Mouse (Mus musculus) hindbrain, embryonic 10.5 days (tissue): ENCODE measurements around the gene Myo1e. TPM values are rescaled to one million over a fixed set of nuclear protein-coding genes. Genes with fewer than 3 reads are reported as not detected.

ENCODE experiments used
- DNase-seq: peaks from one replicate; pipeline ENCODE4 v3.0.0-alpha.2; 2017; ENCODE audit warnings: low spot score
- H3K27ac ChIP-seq: fragments of 300-500 bp; sonication (generic); 2 replicates; pipeline ENCODE4 v1.5.1; 2016; ENCODE audit warnings: mild to moderate bottlenecking, moderate library complexity
- H3K27me3 ChIP-seq: fragments of 300-500 bp; sonication (generic); 2 replicates; pipeline ENCODE4 v1.6.1; 2016; ENCODE audit warnings: mild to moderate bottlenecking; ENCODE audit not compliant: poor library complexity, insufficient read depth, severe bottlenecking
- H3K36me3 ChIP-seq: fragments of 300-500 bp; sonication (generic); 2 replicates; pipeline ENCODE4 v1.6.1; 2016; ENCODE audit warnings: mild to moderate bottlenecking, moderate library complexity
- H3K4me1 ChIP-seq: fragments of 300-500 bp; sonication (generic); replicated peaks from 2 replicates; pipeline ENCODE4 v1.6.1; 2016; ENCODE audit warnings: mild to moderate bottlenecking
- H3K4me3 ChIP-seq: fragments of 300-500 bp; sonication (generic); 2 replicates; pipeline ENCODE4 v1.5.1; 2016; ENCODE audit warnings: mild to moderate bottlenecking, moderate library complexity
- H3K9me3 ChIP-seq: fragments of 300-500 bp; sonication (generic); 2 replicates; pipeline ENCODE4 v1.6.1; 2016; ENCODE audit warnings: mild to moderate bottlenecking, moderate library complexity
- WGBS: fragments of 180-500 bp; shearing (Covaris S2); methylation state at CpG from one replicate; pipeline ENCODE4 v1.1.7; 2016; 5-methylcytosine and 5-hydroxymethylcytosine counted together
- polyA plus RNA-seq: library from polyadenylated mRNA; unstranded; fragments of >200 nt; fragmentation: Nextera tagmentation; extraction: Ambion mirVana; gene quantifications from 2 replicates; pipeline ENCODE4 v1.2.1, GENCODE M21; 2016

Myo1e gene
- polyA plus RNA-seq, 1 experiment from 2014 or later, result 12.6 TPM

DNA sequence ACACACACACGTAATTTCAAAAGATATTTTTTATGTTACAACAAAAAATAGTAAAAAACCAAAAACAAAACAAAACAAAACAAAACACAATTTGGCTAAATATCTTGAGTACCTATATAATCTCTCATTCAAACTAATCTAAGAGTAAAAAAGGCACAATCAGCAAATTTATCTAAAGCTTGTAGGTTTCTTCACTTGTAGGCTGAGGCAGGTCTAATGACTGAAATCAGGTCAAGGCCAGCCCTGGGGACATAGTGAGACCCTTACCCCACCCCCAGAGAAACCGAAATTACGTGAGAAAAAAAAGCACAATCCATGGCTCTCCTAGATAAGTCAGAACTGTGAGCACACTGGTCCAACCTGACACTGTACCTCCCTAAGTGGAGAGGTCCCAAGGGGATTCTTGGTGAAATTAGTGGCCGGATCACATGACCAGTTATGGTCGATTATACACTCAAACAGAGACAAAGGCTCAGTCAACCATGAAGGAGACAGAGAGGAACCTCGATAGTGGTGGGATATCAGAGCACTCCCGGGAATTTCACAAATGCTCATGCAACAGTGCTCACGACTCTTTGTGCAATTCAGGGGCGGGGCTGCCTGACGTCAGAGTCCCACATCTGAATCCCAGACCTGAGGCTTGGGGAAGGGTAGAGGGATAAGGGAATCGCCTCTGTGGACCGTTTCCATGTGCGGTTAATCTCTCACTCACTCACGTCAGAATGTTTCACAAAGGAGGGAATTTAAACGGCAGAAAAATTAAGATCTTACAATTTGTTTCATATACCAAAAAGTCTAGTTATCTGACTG lies 3.7 kb upstream of the Myo1e start:
- Histone ChIP-seq H3K27ac (no peak overlapping the region), H3K27me3 (peaks cover 7% of the 10 kb centered on the region), H3K4me3 (no peak overlapping the region), H3K36me3 (no peaks in the 10 kb centered on the region), H3K9me3 (no peaks in the 10 kb centered on the region), H3K4me1 (peaks cover 21% of the 10 kb centered on the region)
- 58% methylated on average over 15 of the region's 15 CpGs for WGBS
- DNase-seq, result no peak

DNA sequence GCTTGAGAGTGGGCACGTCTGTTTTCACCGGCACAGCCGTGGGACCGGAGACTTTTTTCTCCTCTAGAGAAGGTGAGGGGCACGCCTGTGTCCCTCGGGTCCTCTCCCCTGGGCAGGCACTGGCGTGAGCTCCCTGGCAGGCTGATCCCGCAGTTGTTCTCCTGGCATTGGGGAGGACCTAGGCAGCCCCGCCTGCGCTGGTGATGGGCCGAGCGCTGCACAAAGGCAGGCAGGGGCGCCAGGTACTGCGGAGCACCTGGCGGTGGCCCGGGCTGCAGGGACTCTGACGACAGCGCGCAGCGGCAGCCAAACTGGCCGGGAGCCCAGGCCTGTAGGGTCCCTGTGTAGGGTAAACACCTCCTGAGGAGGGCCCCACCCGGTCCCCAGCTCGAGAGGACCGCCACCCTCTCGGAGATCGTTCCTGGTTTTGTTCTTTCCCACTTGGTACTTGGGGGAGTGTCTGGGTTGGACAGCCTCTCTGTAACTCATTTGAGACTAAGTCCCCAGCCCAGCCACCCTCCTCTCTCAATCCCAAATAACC lies 901 bp downstream of the Myo1e start:
- WGBS, result under 1% methylated on average over 26 of the region's 26 CpGs
- no peaks in the 10 kb centered on the region for H3K36me3 ChIP-seq
- DNase-seq, result peak; percentile 49
- peak overlapping the region; percentile 86 for H3K4me3 ChIP-seq
- peak overlapping the region; percentile 88 for H3K27ac ChIP-seq
- H3K4me1 ChIP-seq, result peaks cover 37% of the 10 kb centered on the region
- no peaks in the 10 kb centered on the region for H3K9me3 ChIP-seq
- H3K27me3 ChIP-seq, result peaks cover 11% of the 10 kb centered on the region

DNA sequence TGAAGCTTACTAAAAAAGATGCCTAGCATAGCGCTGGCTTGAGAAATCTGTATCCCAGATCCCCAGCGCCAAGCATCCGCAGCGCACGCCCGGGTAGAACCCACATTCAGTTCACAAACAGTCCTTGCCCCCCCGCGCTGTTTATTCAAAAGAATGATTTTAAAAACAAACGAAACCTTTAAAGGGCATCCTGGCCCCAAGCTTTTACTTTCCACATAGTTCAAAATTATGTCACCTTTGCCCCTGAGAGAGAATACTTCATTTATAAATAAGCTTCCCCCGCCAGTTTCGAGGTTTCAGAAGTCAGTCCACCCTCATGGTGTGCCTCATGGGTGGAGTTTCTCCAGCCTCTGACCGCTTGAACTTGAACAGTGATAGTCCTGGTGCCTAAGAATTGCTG lies 1.6 kb downstream of the Myo1e start:
- Histone ChIP-seq H3K36me3 (no peaks in the 10 kb centered on the region), H3K27ac (no peak overlapping the region), H3K4me1 (peaks cover 33% of the 10 kb centered on the region), H3K9me3 (no peaks in the 10 kb centered on the region), H3K27me3 (peaks cover 11% of the 10 kb centered on the region), H3K4me3 (peak overlapping the region; percentile 86)
- 17% methylated on average over 12 of the region's 12 CpGs for WGBS
- DNase-seq, result no peak

DNA sequence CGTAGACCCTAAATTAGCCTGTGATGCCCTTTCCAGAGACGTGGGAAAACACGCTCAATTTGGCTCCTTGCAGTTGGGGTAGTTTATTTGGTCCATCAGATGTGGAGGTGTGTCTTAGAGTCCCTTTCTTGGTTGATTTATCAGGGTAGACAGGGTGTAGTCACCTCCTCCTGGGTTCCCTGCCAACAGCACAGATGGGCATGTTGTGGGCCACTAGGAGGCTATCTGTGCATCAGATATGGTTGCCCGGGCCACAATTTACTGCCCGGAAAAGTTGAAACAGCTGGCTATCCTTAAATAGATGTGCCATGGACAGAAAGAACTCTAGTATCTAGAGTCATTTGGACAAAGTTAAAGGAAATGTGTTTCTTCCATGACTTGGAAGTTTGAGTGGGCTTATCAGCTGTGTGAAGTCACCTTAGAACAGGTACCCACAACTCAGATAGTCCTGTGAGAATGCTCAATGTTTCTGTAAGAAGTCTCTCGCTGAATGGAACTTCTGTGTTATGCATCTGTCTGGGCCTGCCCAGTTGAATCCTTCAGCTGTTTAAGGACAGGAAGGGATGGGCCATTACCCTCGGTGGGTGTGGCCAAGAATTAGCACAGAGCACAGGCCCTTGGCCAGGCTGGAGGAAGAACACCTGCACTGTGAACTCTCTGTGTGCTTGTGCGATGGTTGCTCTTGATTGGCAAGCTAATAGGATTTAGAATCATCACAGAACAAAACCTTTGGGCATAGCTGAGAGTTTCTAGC lies 2.3 kb downstream of the Myo1e start:
- WGBS, result 81% methylated on average over 8 of the region's 8 CpGs
- no peak overlapping the region for H3K4me3 ChIP-seq
- no peak for DNase-seq

DNA sequence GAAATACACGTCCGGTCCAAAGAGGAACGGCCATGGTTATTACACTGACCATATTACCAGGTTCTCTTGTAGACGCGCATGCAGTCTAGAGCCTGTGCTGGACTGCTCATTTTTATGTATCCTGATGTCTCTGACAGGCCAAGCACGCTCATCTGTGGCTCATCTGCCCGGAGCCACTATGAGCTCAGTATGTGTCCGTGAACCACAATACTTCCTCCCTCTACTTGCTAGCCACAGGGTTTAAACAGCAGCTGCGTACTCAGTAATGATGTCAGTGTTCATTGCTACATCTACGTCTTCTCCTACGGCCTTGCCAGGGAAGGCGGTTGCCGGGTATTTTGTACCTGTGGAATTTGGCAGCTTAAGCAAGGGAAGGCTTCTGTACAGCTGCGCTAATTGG lies 4.5 kb downstream of the Myo1e start:
- 88% methylated on average over 14 of the region's 14 CpGs for WGBS
- peaks cover 27% of the 10 kb centered on the region for H3K4me1 ChIP-seq
- no peak for DNase-seq
- no peak overlapping the region for H3K4me3 ChIP-seq
- H3K27ac ChIP-seq, result no peak overlapping the region
- H3K9me3 ChIP-seq, result no peaks in the 10 kb centered on the region
- H3K36me3 ChIP-seq, result no peaks in the 10 kb centered on the region
- H3K27me3 ChIP-seq, result peaks cover 4% of the 10 kb centered on the region; the same call in 1 of the 2 replicates

More for the DNA sequence above, 2.3 kb downstream of the Myo1e start:
- Histone ChIP-seq H3K36me3 (no peaks in the 10 kb centered on the region), H3K9me3 (no peaks in the 10 kb centered on the region), H3K27me3 (peaks cover 11% of the 10 kb centered on the region), H3K27ac (no peak overlapping the region), H3K4me1 (peaks cover 33% of the 10 kb centered on the region)

DNA sequence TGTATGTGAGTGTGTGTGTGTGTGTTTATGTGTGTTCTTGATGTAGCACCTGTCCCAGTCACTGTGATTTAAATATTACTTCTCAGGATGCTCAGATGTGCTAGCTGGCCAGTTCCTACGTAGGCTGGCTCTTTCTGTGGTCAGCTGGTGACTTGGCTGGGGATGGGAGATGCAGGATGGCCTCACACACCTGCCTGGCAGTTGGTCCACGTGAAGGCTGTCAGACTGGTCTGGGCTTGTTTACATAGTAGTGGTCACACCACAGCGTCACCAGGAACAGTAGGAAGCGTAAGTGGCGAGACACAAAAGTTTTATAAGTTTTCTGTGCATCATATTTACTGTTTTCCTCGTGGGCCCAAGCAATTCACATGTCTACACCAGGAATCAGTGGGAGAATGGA lies 9.4 kb downstream of the Myo1e start:
- no peak for DNase-seq
- 79% methylated on average over 6 of the region's 6 CpGs for WGBS
- Histone ChIP-seq H3K4me3 (no peak overlapping the region), H3K4me1 (peaks cover 8% of the 10 kb centered on the region), H3K27me3 (no peaks in the 10 kb centered on the region), H3K9me3 (no peaks in the 10 kb centered on the region), H3K27ac (no peak overlapping the region), H3K36me3 (no peaks in the 10 kb centered on the region)

DNA sequence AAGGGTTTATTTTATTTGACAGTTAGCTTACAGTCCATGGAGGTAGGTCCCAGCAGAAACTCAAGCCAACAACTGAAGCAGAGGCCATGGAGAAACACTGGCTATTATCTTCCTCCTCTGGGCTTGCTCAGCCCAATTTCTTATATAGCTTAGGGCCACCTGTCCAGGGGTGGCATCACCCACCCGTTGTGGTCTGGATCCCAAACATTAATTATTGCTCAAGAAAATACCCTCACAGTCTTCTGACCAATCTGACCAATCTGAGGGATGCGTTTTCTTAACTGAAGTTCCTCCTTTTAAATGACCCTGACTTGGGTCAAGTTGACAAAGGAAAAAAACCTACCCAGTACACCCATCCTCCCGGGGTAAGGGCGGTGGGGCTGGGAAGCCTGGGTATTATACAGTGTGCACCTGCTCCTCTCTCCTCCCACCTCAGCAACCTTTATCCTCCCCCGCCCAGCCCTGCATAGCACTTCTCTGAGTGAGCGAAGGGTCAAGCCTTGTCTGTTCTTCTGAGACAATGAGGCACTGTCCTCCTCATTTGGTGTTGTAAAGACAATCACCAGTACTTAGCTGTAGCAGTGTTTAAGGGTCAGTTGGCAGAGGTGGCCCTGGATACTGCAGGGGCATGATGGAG lies 12.3 kb downstream of the Myo1e start:
- DNase-seq, result no peak
- WGBS, result 77% methylated on average over 6 of the region's 6 CpGs
- Histone ChIP-seq H3K9me3 (no peaks in the 10 kb centered on the region), H3K4me3 (no peak overlapping the region), H3K4me1 (peaks cover 9% of the 10 kb centered on the region), H3K27ac (no peak overlapping the region), H3K36me3 (no peaks in the 10 kb centered on the region), H3K27me3 (no peaks in the 10 kb centered on the region)

DNA sequence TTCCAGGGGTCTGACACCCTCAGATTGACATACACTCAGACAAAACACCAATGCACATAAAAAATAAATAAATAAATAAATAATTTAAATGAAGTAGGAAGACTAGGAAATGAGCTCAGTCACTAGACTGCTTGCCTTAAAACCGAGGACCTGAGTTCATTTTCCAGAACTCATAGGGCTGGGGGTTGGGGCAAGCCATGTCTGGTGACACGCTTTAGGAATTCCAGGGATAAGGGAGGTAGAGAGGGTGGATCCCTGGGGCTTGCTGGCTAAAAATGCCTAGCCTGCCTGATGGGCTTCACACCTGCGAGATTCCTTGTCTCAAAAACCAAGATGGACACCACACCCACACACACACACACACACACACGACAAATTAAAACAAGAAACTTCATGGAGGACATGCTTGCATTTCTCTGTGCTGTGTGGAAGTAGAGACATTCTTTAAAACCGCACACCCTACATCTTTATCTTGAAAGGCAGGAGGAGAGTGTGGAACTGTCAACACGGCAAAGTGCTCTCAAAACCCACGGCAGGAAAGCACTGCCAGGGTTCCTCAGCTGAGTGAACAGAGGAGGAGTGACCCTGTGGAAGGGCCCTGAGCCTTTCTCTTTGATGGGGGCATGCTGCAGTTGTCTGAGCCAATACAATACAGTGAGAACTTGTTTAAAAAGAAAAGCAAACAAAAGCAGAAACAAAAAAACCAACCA lies 13.5 kb downstream of the Myo1e start:
- whole genome bisulfite sequencing, result 72% methylated on average over 7 of the region's 7 CpGs
- no peak overlapping the region for H3K27ac ChIP-seq
- no peaks in the 10 kb centered on the region for H3K9me3 ChIP-seq
- H3K4me1 ChIP-seq, result peaks cover 11% of the 10 kb centered on the region
- no peak overlapping the region for H3K4me3 ChIP-seq
- no peak for DNase-seq
- H3K36me3 ChIP-seq, result no peaks in the 10 kb centered on the region
- H3K27me3 ChIP-seq, result no peaks in the 10 kb centered on the region

DNA sequence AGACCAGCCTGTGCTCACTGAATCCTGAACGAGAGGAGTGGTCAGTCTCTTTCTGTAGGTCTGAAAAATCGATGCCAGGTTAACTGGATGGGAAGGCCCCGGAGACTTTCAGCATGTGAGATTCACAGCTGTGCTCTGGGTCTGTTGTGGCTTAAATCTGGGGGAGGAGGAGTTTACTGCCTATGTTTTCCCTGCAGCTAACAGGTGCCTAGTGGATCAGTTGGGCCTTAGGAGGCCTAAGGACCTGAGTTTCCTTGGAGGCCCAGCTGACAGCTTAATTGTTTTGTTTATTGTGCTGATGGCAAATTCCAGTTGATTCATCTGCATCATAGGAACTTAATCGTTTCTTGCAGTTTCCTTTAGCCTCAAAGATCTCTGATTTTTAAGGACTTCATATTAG lies 16.0 kb downstream of the Myo1e start:
- Histone ChIP-seq H3K9me3 (no peaks in the 10 kb centered on the region), H3K4me1 (peaks cover 11% of the 10 kb centered on the region), H3K27ac (no peak overlapping the region), H3K27me3 (no peaks in the 10 kb centered on the region), H3K36me3 (no peaks in the 10 kb centered on the region), H3K4me3 (no peak overlapping the region)
- no peak for DNase-seq
- WGBS, result 88% methylated on average over 4 of the region's 4 CpGs

DNA sequence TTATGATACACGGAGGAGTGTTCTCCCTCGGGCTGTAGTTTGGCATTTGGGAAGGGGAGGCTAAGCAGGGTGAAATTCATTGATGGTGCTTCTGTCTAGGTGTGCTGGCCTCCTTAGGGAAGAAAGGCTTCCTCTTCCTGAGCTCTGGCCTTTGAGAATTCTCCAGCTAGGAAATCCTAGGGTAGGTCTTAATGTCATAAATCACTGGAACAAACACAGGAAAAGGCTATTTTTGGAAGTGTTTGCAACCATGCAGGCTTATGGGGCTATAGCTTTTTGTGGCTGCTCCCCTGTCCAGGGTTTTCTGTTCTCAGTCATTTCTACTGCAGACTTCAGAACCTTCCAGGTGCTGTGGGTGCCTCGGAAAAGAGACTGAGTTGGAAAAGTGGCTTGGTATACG lies 16.9 kb downstream of the Myo1e start:
- 88% methylated on average over 4 of the region's 4 CpGs for WGBS
- peaks cover 11% of the 10 kb centered on the region for H3K4me1 ChIP-seq
- no peaks in the 10 kb centered on the region for H3K36me3 ChIP-seq
- no peak for DNase-seq
- no peaks in the 10 kb centered on the region for H3K9me3 ChIP-seq
- H3K27ac ChIP-seq, result no peak overlapping the region
- H3K4me3 ChIP-seq, result no peak overlapping the region
- H3K27me3 ChIP-seq, result no peaks in the 10 kb centered on the region

DNA sequence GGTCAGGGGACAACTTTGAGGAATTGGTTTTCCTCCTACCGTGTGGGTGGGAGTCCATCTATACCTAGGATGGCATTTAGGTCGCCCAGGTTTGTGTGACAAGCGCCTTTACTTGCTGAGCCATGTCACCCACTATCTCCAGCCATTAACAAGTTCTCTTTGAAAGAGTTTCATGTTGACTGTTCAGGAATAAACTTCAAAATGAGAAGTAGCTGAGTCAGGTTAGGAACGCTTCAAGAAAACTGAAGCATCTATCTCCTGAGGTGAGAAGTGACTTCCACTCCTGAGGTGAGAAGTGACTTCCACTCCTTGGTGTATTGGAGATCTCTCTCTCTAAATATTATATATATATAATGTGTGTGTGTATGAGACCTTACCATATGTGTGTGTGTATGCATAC lies 19.2 kb downstream of the Myo1e start:
- WGBS, result 94% methylated on average over 4 of the region's 4 CpGs
- H3K9me3 ChIP-seq, result no peaks in the 10 kb centered on the region
- no peak for DNase-seq

DNA sequence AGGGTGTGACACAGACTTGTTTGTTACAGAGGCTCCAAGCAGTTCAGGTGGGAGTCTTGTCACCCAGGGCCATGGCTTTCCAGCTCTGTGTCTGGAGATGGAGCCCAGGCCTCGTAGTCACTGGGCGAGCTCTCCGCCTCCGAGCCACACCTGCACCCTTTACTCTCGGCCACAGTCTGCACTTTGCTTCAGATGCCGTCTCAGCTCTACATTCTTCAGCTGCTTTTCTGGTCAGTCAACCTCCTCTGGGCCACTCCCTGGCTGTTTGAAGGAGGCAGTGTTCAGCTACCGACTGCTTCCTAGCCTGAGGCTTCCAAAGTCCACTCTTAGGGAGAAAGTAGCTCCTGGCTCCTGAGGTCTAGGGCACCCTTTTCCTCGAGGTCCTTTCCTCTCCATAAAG lies 22.7 kb downstream of the Myo1e start:
- WGBS, result 80% methylated on average over 8 of the region's 8 CpGs
- Histone ChIP-seq H3K4me1 (no peaks in the 10 kb centered on the region), H3K4me3 (no peak overlapping the region), H3K27ac (no peak overlapping the region), H3K27me3 (no peaks in the 10 kb centered on the region), H3K9me3 (no peaks in the 10 kb centered on the region), H3K36me3 (no peaks in the 10 kb centered on the region)
- no peak for DNase-seq

More for the DNA sequence above, 19.2 kb downstream of the Myo1e start:
- no peaks in the 10 kb centered on the region for H3K36me3 ChIP-seq
- 0 out of 2 replicates have a peak, but pooled peaks cover 3% of the 10 kb centered on the region for H3K4me1 ChIP-seq
- H3K27ac ChIP-seq, result no peak overlapping the region
- H3K4me3 ChIP-seq, result no peak overlapping the region
- no peaks in the 10 kb centered on the region for H3K27me3 ChIP-seq
